Mouse (Mus musculus) liver, embryonic 12.5 days (tissue): Measurements from ENCODE around the gene Cfap69. TPM values are rescaled to one million over a fixed set of nuclear protein-coding genes. Genes with fewer than 3 reads are reported as not detected.

Experiments
- ATAC-seq: fragments of 200-750 bp; cut with Nextera tagmentation; 2 replicates; pipeline ENCODE4 v1.8.0; 2017; ENCODE audit warnings: moderate number of reproducible peaks, mild to moderate bottlenecking, moderate library complexity
- H3K27ac ChIP-seq: fragments of 300-500 bp; sonication (generic); 2 replicates; pipeline ENCODE4 v1.5.1; 2016; ENCODE audit warnings: mild to moderate bottlenecking
- H3K27me3 ChIP-seq: fragments of 300-500 bp; sonication (generic); replicated peaks from 2 replicates; pipeline ENCODE4 v1.6.1; 2016; ENCODE audit warnings: mild to moderate bottlenecking, moderate library complexity
- H3K36me3 ChIP-seq: fragments of 300-500 bp; sonication (generic); 2 replicates; pipeline ENCODE4 v1.6.1; 2016; ENCODE audit warnings: mild to moderate bottlenecking, moderate library complexity
- H3K4me1 ChIP-seq: fragments of 300-500 bp; sonication (generic); 2 replicates; pipeline ENCODE4 v1.6.1; 2016
- H3K4me2 ChIP-seq: fragments of 300-500 bp; sonication (generic); 2 replicates; pipeline ENCODE4 v1.6.1; 2016; ENCODE audit warnings: mild to moderate bottlenecking, moderate library complexity
- H3K4me3 ChIP-seq: fragments of 300-500 bp; sonication (generic); 2 replicates; pipeline ENCODE4 v1.5.1; 2016; ENCODE audit warnings: mild to moderate bottlenecking, moderate library complexity
- H3K9ac ChIP-seq: fragments of 300-500 bp; sonication (generic); 2 replicates; pipeline ENCODE4 v1.6.1; 2016; ENCODE audit warnings: mild to moderate bottlenecking, moderate library complexity
- H3K9me3 ChIP-seq: fragments of 300-500 bp; sonication (generic); replicated peaks from 2 replicates; pipeline ENCODE4 v1.6.1; 2016; ENCODE audit warnings: mild to moderate bottlenecking, moderate library complexity
- WGBS: fragments of 180-500 bp; shearing (Covaris S2); methylation state at CpG from one replicate; pipeline ENCODE4 v1.1.7; 2016; ENCODE audit not compliant: insufficient replicate concordance; 5-methylcytosine and 5-hydroxymethylcytosine counted together
- polyA plus RNA-seq: library from polyadenylated mRNA; unstranded; fragments of >200 nt; fragmentation: Nextera tagmentation; extraction: Ambion mirVana; gene quantifications from 2 replicates; pipeline ENCODE4 v1.2.1, GENCODE M21; 2016

Gene Cfap69
- polyA plus RNA-seq, 1 experiment from 2014 or later = 0.76 TPM

GRCm38 (mm10) chr5:5539771-5540170 lies 124.3 kb downstream of the Cfap69 start:
- Histone ChIP-seq H3K4me3 (no peak overlapping the region), H3K36me3 (peaks cover 61% of the 10 kb centered on the region), H3K9ac (no peak overlapping the region), H3K27ac (no peak overlapping the region), H3K27me3 (no peaks in the 10 kb centered on the region), H3K9me3 (no peaks in the 10 kb centered on the region), H3K4me2 (no peak overlapping the region), H3K4me1 (no peaks in the 10 kb centered on the region)
- WGBS = 66% methylated on average over 3 of the region's 3 CpGs
- 0 out of 2 replicates have a peak, but pooled peaks have one; percentile 58 for ATAC-seq

- Histone ChIP-seq H3K9me3 (no peaks in the 10 kb centered on the region), H3K27ac (no peak overlapping the region), H3K4me2 (no peak overlapping the region), H3K36me3 (peaks cover 31% of the 10 kb centered on the region), H3K4me1 (no peaks in the 10 kb centered on the region), H3K4me3 (no peak overlapping the region), H3K9ac (no peak overlapping the region), H3K27me3 (no peaks in the 10 kb centered on the region)
- no peak for ATAC-seq
- 68% methylated on average over 1 of the region's 1 CpGs for WGBS
These were observed 127.9 kb downstream of the Cfap69 start for GRCm38 (mm10) chr5:5536131-5536530.

GRCm38 (mm10) chr5:5533656-5534420 lies 130.2 kb downstream of the Cfap69 start:
- no peak overlapping the region for H3K9ac ChIP-seq
- WGBS = 74% methylated on average over 3 of the region's 3 CpGs
- no peak overlapping the region for H3K4me3 ChIP-seq
- H3K27me3 ChIP-seq = no peaks in the 10 kb centered on the region
- H3K27ac ChIP-seq = no peak overlapping the region
- H3K9me3 ChIP-seq = no peaks in the 10 kb centered on the region
- H3K36me3 ChIP-seq = peaks cover 12% of the 10 kb centered on the region
- no peak overlapping the region for H3K4me2 ChIP-seq
- H3K4me1 ChIP-seq = no peaks in the 10 kb centered on the region
- ATAC-seq = peak; percentile 65

Other genes starting within 250 kb of the Cfap69 start
- gene Cdk14, start 243.9 kb downstream of the Cfap69 start, polyA plus RNA-seq = 3.4 and 3.7 TPM in 2 replicates
- not detected in 2 replicates for gene 1700015F17Rik, start 185.1 kb downstream of the Cfap69 start, polyA plus RNA-seq
- 10.0 and 10.8 TPM in 2 replicates for gene Cldn12, start 149.3 kb downstream of the Cfap69 start, polyA plus RNA-seq
- 14.6 and 15.7 TPM in 2 replicates for gene Gtpbp10, start 104.7 kb downstream of the Cfap69 start, polyA plus RNA-seq
- 0.44 and 0.57 TPM in 2 replicates for gene Gm8773, start 90.4 kb downstream of the Cfap69 start, polyA plus RNA-seq
- gene Steap2, start 30.3 kb upstream of the Cfap69 start, polyA plus RNA-seq = 5.9 and 7.2 TPM in 2 replicates
- 9.1 and 9.3 TPM in 2 replicates for gene Steap1, start 85.1 kb upstream of the Cfap69 start, polyA plus RNA-seq